Mouse (Mus musculus): ENCODE measurements around the gene Selenoi. TPM values are rescaled to one million over a fixed set of nuclear protein-coding genes. Genes with fewer than 3 reads are reported as not detected.

Selenoi gene
- polyA plus RNA-seq (2017; shearing (Covaris generic)), result 10 to 100 TPM; 18.7 to 20.9 TPM

DNA sequence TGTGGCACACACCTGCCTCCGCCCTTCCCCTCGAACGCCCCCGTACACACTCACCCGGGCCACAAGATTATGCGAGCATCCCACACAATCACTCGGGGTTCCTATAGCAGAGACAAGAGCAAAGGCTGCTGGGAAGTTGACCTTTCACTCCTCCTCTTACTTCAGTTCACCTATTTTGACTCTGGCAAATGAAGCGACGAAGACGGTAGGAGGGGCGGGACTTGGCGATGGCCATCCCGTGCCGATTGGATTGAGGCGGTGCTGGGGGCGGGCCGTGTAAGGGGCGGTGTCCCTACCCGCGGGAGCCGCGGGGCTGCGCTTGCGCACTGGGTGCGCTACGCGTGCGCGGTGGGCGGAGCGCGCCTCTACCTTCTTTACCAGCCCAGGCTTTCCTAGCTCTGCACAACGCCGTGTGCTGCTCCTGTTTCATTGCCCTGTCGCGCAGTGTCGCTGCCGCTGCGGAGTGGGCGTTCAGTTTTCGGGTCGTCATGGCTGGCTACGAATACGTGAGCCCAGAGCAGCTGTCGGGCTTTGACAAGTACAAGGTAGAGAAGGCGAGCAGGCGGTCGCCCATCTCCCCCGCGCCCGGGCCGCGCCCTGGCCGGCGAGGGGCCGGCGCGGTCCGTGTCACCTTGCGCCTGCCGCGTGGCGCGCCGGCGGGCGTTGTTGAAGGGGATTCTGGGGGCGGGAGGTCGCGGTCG, at the start of gene Selenoi:
TSS of gene Selenoi (plus strand) at position 311 of the 701 bp plus-strand sequence.

DNA sequence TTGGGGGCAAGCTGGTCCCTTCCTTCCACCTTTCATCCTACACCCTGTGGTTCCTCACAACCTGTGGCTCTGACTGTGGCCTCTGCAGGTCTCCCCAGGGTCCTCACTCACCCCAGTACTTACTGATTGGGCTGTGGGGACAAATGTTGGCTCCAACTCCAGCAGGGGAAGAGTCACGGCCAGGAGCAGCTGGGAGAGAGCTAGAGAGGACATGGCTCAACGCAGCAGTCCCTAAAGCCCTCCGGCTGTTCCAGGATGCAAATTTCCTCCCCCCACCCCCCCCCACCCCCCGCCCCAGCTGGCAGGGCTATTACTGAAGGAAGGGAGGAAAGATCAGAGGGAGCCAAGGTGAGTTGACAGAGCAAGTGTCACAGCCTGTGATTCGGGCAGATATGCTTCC, 26.9 kb upstream of the Selenoi start, which contains the start of gene Adgrf3:
TSS of gene Adgrf3 (minus strand) at position 230 of the 400 bp plus-strand sequence.

DNA sequence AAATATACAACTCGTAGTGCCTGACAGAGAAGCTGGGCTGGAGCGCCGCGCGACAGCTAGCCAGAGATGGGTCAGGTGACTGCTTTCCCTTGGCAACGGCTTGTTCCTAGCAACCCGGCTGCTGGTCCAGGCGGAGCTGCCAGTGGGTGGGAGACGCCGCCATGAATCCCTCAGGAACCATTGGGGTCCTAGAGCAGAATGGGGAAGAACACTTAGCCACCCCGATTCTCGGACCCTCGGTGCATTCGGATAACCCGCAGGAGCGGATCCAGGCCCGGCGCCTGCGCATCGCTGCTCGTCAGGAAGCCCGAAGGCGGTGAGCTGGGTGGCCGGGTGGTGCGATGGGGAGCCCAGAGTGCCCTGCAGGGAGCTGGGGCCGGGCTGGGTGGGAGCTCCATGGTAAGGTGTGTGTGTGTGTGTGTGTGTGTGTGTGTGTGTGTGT, 48.9 kb downstream of the Selenoi start, which contains the start of gene Drc1:
TSS of gene Drc1 (plus strand) at position 98 of the 442 bp plus-strand sequence.

Other genes with a start within 250 kb of the Selenoi start
- gene Il6, start 219.5 kb upstream of the Selenoi start, polyA plus RNA-seq (2017; shearing (Covaris generic)), result under 1 TPM; 0.51 to 0.55 TPM
- gene Tyms, start 159.0 kb upstream of the Selenoi start, polyA plus RNA-seq (2017; shearing (Covaris generic)), result 10 to 100 TPM; 70.2 to 80.7 TPM
- under 1 TPM; 0.07 to 0.25 TPM for gene Garem2, start 127.4 kb upstream of the Selenoi start, polyA plus RNA-seq (2017; shearing (Covaris generic))
- not detected for gene 3110082J24Rik, start 126.5 kb upstream of the Selenoi start, polyA plus RNA-seq (2017; shearing (Covaris generic))
- gene Hadha, start 77.4 kb upstream of the Selenoi start, polyA plus RNA-seq (2017; shearing (Covaris generic)), result 10 to 100 TPM; 77.3 to 97.6 TPM
- gene Hadhb, start 77.3 kb upstream of the Selenoi start, polyA plus RNA-seq (2017; shearing (Covaris generic)), result 100 to 1,000 TPM; 168 to 184 TPM
- gene Adgrf3, start 26.9 kb upstream of the Selenoi start, polyA plus RNA-seq (2017; shearing (Covaris generic)), result under 1 TPM in 1 of 2 experiments, not detected in 1; 0.41 TPM
- 10 to 100 TPM; 13.6 to 17.3 TPM for gene Drc1, start 48.8 kb downstream of the Selenoi start, polyA plus RNA-seq (2017; shearing (Covaris generic))
- not detected for gene Otof, start 229.4 kb downstream of the Selenoi start, polyA plus RNA-seq (2017; shearing (Covaris generic))
- gene 1700001C02Rik, start 233.5 kb downstream of the Selenoi start, polyA plus RNA-seq (2017; shearing (Covaris generic)), result not detected

Measured in activated CD4-positive, CD25-positive, alpha-beta regulatory T cell (primary cell).